Mouse (Mus musculus) bone marrow, adult 2 months (tissue): ENCODE results near the gene Gadd45a.

Experiments
- CTCF ChIP-seq: fragments of 200-500 bp; IDR thresholded peaks from 2 replicates; pipeline ENCODE4 v1.5.1; 2011; ENCODE audit warnings: low read length, control low read depth; ENCODE audit not compliant: control insufficient read depth, insufficient read depth
- POLR2A ChIP-seq: fragments of 200-500 bp; IDR thresholded peaks from 2 replicates; pipeline ENCODE4 v1.6.1; 2011; ENCODE audit warnings: low read depth, mild to moderate bottlenecking, control low read depth, low read length, borderline replicate concordance; ENCODE audit not compliant: control insufficient read depth

DNA sequence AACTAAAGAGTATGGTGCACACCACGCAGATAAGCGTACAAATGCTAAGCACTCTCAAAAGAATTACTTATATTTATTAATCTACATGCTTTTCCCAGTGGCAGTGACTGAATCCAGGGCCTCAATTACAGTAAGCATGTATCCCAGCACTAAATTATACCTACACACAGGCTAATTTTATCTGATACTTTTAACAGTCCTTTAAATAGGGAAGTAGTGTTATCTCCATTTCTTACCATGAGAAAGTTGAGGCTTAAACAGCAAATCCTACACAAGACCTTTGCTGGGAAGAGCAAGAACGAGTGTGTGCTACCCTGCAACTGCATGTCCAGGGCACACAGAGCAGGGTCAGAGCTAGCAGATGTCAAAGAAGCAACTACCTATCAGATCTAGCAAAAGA lies 27.4 kb downstream of the Gadd45a start:
- TF ChIP-seq CTCF: no peak
- TF ChIP-seq POLR2A: no peak
